Comparison of ENCODE assay signal across 20 mouse cellular contexts in genomic region chr17:71489703-71490461, GRCm38 (mm10). TPM values are rescaled to one million over a fixed set of nuclear protein-coding genes. Genes with fewer than 3 reads are reported as not detected.
DNase-seq lines count a peak whose midpoint lies in the region; ATAC-seq and TF ChIP-seq lines count a peak whose summit lies in the region.
"Had no signal": no experiment of that assay in that cellular context is flagged by ENCODE, and none has a peak within 500 bp of the region (broad histone marks: within the 10 kb centered on the region; RNA-seq: fewer than 3 reads in every experiment).

No protein-coding gene starts in this region.

- WGBS in lung, embryonic 16.5 days, result 78% methylated on average over 9 of the region's 9 CpGs
- WGBS in liver, embryonic 13.5 days (ENCODE audit: insufficient replicate concordance), result 49% methylated on average over 9 of the region's 9 CpGs
- WGBS in limb, embryonic 10.5 days, result 90% methylated on average over 9 of the region's 9 CpGs

- H3K9me3 ChIP-seq in lung, embryonic 16.5 days (ENCODE audit: control insufficient read depth, low read length), result no peaks in the 10 kb centered on the region
- H3K9me3 ChIP-seq in MEL (replicated peaks; ENCODE audit: insufficient read depth, low read length), result no peaks in the 10 kb centered on the region
- H3K9me3 ChIP-seq in liver, embryonic 13.5 days (replicated peaks), result no peaks in the 10 kb centered on the region
- H3K9me3 ChIP-seq in limb, embryonic 10.5 days (replicated peaks), result no peaks in the 10 kb centered on the region
- H3K9me3 ChIP-seq: limb, embryonic 13.5 days had no signal

- DNase-seq in lung, postnatal 10 days, result no peak
- peak; percentile 93 for DNase-seq in MEL (ENCODE audit: low read depth, low spot score)
- DNase-seq in liver, embryonic 13.5 days, result peak; percentile 33
- DNase-seq in monocyte, adult 2 months (ENCODE audit: low read depth in 1 of 2, low spot score in 2 of 2), result peak; percentile 67 to 82
- DNase-seq in limb, embryonic 10.5 days (ENCODE audit: low spot score), result no peak
- DNase-seq in cerebellum, adult 9-10 months, result no peak
- no peak for DNase-seq in cerebellum, adult 18-20 months
- DNase-seq: adrenal gland, adult 2 months; cerebellum, postnatal 14 days; gastrocnemius, postnatal 10 days; heart, postnatal 36 days; kidney, adult 8-10 months; thymus, adult 18-20 months had no signal

- no peak for TF ChIP-seq RAD21 in MEL (IDR thresholded peaks at IDR 0.05; ENCODE audit: low read depth, low read length)

- no peak overlapping the region for H3K9ac ChIP-seq in lung, embryonic 16.5 days (ENCODE audit: low read length)
- H3K9ac ChIP-seq in MEL (ENCODE audit: control insufficient read depth, low read depth, low read length, poor library complexity, severe bottlenecking), result peak overlapping the region; percentile 18
- no peak overlapping the region for H3K9ac ChIP-seq in liver, embryonic 13.5 days
- H3K9ac ChIP-seq: limb, embryonic 13.5 days had no signal

- no peak overlapping the region for H3K4me3 ChIP-seq in lung, embryonic 16.5 days (ENCODE audit: low read length)
- H3K4me3 ChIP-seq in MEL (ENCODE audit: control insufficient read depth in 1 of 2, insufficient read depth in 1 of 2, low read depth in 2 of 2, low read length in 2 of 2), result no peak overlapping the region
- no peak overlapping the region for H3K4me3 ChIP-seq in liver, embryonic 13.5 days (replicated peaks)
- H3K4me3 ChIP-seq in limb, embryonic 10.5 days, result no peak overlapping the region
- H3K4me3 ChIP-seq: left cerebral cortex, adult 2 months; limb, embryonic 13.5 days; myocyte had no signal

- TF ChIP-seq POLR2A in MEL (IDR thresholded peaks at IDR 0.05; ENCODE audit: control insufficient read depth in 1 of 2, insufficient read depth in 1 of 2, low read depth in 1 of 2, low read length in 2 of 2, poor library complexity in 1 of 2), result peak in 1 of 2 experiments; percentile 56; a peak in 1 of 4 replicates

- H3K4me1 ChIP-seq in lung, embryonic 16.5 days (replicated peaks; ENCODE audit: control insufficient read depth, insufficient read depth, low read length), result no peaks in the 10 kb centered on the region
- H3K4me1 ChIP-seq in MEL (ENCODE audit: control insufficient read depth in 1 of 2, insufficient read depth in 2 of 2, low read length in 2 of 2), result peaks cover 3 to 29% of the 10 kb centered on the region in 2 experiments; a peak in 3 of 4 replicates
- H3K4me1 ChIP-seq in liver, embryonic 13.5 days (replicated peaks), result peaks cover 54% of the 10 kb centered on the region
- H3K4me1 ChIP-seq in limb, embryonic 10.5 days, result peaks cover 17% of the 10 kb centered on the region

- peak overlapping the region; percentile 86; the same call in 1 of the 2 replicates for H3K27ac ChIP-seq in lung, embryonic 16.5 days (ENCODE audit: low read length)
- H3K27ac ChIP-seq in MEL (ENCODE audit: control insufficient read depth, low read depth, low read length), result peak overlapping the region; percentile 86
- H3K27ac ChIP-seq in liver, embryonic 13.5 days, result peak overlapping the region; percentile 83
- H3K27ac ChIP-seq in limb, embryonic 10.5 days, result no peak overlapping the region
- H3K27ac ChIP-seq: hindbrain, postnatal 0 days; left cerebral cortex, adult 2 months; limb, embryonic 13.5 days had no signal

- no peaks in the 10 kb centered on the region for H3K79me2 ChIP-seq in MEL (ENCODE audit: control insufficient read depth, insufficient read depth, low read length, poor library complexity)

- no peak for TF ChIP-seq CTCF in MEL (IDR thresholded peaks at IDR 0.05 in 2 of 3, conservative IDR thresholded peaks at IDR 0.05 in 1 of 3; ENCODE audit: control insufficient read depth in 1 of 3, insufficient read depth in 1 of 3, low read depth in 2 of 3, low read length in 3 of 3, poor library complexity in 1 of 3, severe bottlenecking in 1 of 3)

- ATAC-seq in lung, embryonic 16.5 days (ENCODE audit: low read depth), result no peak
- ATAC-seq in liver, embryonic 13.5 days (ENCODE audit: low read depth), result peak; percentile 58
- ATAC-seq: forebrain, embryonic 16.5 days; hindbrain, postnatal 0 days had no signal

- no peaks in the 10 kb centered on the region for H3K27me3 ChIP-seq in lung, embryonic 16.5 days (ENCODE audit: control insufficient read depth, insufficient read depth, low read depth, low read length)
- H3K27me3 ChIP-seq in MEL (ENCODE audit: control insufficient read depth in 1 of 2, insufficient read depth in 2 of 2, low read length in 2 of 2), result no peaks in the 10 kb centered on the region
- no peaks in the 10 kb centered on the region for H3K27me3 ChIP-seq in liver, embryonic 13.5 days
- no peaks in the 10 kb centered on the region for H3K27me3 ChIP-seq in limb, embryonic 10.5 days (ENCODE audit: low read depth, poor library complexity, severe bottlenecking)
- H3K27me3 ChIP-seq: limb, embryonic 13.5 days had no signal

- no peak overlapping the region for H3K4me2 ChIP-seq in lung, embryonic 16.5 days (ENCODE audit: low read depth, low read length)
- peak overlapping the region; percentile 6; the same call in 1 of the 2 replicates for H3K4me2 ChIP-seq in liver, embryonic 13.5 days
- H3K4me2 ChIP-seq: heart, embryonic 11.5 days; limb, embryonic 13.5 days had no signal

- TF ChIP-seq EP300 in MEL (IDR thresholded peaks at IDR 0.05; ENCODE audit: low read depth in 1 of 2, low read length in 2 of 2), result peak; percentile 38; a peak in 1 of 4 replicates

- H3K36me3 ChIP-seq in lung, embryonic 16.5 days (ENCODE audit: control insufficient read depth, insufficient read depth, low read length), result no peaks in the 10 kb centered on the region
- peaks cover 0 to 24% of the 10 kb centered on the region in 2 experiments; a peak in 2 of 4 replicates for H3K36me3 ChIP-seq in MEL (ENCODE audit: control insufficient read depth in 1 of 2, insufficient read depth in 2 of 2, low read length in 2 of 2)
- H3K36me3 ChIP-seq in liver, embryonic 13.5 days, result peaks cover 6% of the 10 kb centered on the region
- peaks cover 7% of the 10 kb centered on the region for H3K36me3 ChIP-seq in limb, embryonic 10.5 days

TF ChIP-seq in MEL, 35 proteins besides CTCF, POLR2A, EP300 and RAD21:
- peak; percentile 17; the same call in 1 of the 2 replicates for TF ChIP-seq MAX (IDR thresholded peaks at IDR 0.05; ENCODE audit: low read length)
- TF ChIP-seq MXI1 (IDR thresholded peaks at IDR 0.05; ENCODE audit: low read depth, low read length), result no peak; the same call in none of the 2 replicates
- peak; percentile 22; the same call in 1 of the 2 replicates for TF ChIP-seq SIN3A (IDR thresholded peaks at IDR 0.05; ENCODE audit: low read length)
- 0 out of 2 replicates have a peak, but pooled peaks have one; percentile 31 for TF ChIP-seq RCOR1 (IDR thresholded peaks at IDR 0.05; ENCODE audit: low read depth, low read length)
- peak; percentile 75; the same call in 1 of the 2 replicates for TF ChIP-seq TBP (IDR thresholded peaks at IDR 0.05; ENCODE audit: low read depth, low read length)
- no peak for TF ChIP-seq USF2 (IDR thresholded peaks at IDR 0.05; ENCODE audit: borderline replicate concordance in 1 of 2, insufficient read depth in 1 of 2, low read depth in 1 of 2, low read length in 2 of 2)
- peak; percentile 89 for TF ChIP-seq MYC (IDR thresholded peaks at IDR 0.05; ENCODE audit: low read depth, low read length)
- TF ChIP-seq TAL1 (IDR thresholded peaks at IDR 0.05; ENCODE audit: low read length), result peak; percentile 46
- peak; percentile 51; the same call in 1 of the 2 replicates for TF ChIP-seq HCFC1 (IDR thresholded peaks at IDR 0.05; ENCODE audit: low read depth, low read length)
- no peak for TF ChIP-seq NRF1 (IDR thresholded peaks at IDR 0.05; ENCODE audit: insufficient read depth, low read depth, low read length, poor library complexity, severe bottlenecking)
- TF ChIP-seq ZKSCAN1 (IDR thresholded peaks at IDR 0.05; ENCODE audit: low read depth, low read length), result peak; percentile 69; the same call in 1 of the 2 replicates
- TF ChIP-seq POLR2AphosphoS2 (IDR thresholded peaks at IDR 0.05; ENCODE audit: low read length), result no peak
- no peak for TF ChIP-seq NELFE (IDR thresholded peaks at IDR 0.05; ENCODE audit: low read depth, low read length)
- TF ChIP-seq JUND (IDR thresholded peaks at IDR 0.05; ENCODE audit: low read depth, low read length), result no peak
- TF ChIP-seq ETS1 (IDR thresholded peaks at IDR 0.05; ENCODE audit: low read depth, low read length), result peak; percentile 52; the same call in 1 of the 2 replicates
- peak; percentile 72 for TF ChIP-seq GATA1 (IDR thresholded peaks at IDR 0.05; ENCODE audit: low read depth, low read length)

RNA-seq across cellular contexts. Expression of gene Smchd1, which starts 14.7 kb away (rescaled TPM):
- polyA plus RNA-seq in lung, embryonic 16.5 days (2015; fragmentation: Nextera tagmentation; extraction: Ambion mirVana), result 56.1 and 58.6 TPM in 2 replicates
- total RNA-seq in MEL (2012; rRNA removed), result 45.7 and 50.9 TPM in 2 replicates
- polyA plus RNA-seq in MEL (2012; ENCODE audit: insufficient read depth in 1 of 2, insufficient read length in 2 of 2, low read depth in 1 of 2, low replicate concordance in 2 of 2, missing spikeins in 1 of 2), result 100 to 1,000 TPM in 1 of 2 experiments, 10 to 100 TPM in 1; 43.6 to 164 TPM
- 37.2 and 39.3 TPM in 2 replicates for polyA plus RNA-seq in liver, embryonic 13.5 days (2015; fragmentation: Nextera tagmentation; extraction: Ambion mirVana)
- polyA plus RNA-seq in limb, embryonic 10.5 days (2016; fragmentation: Nextera tagmentation; extraction: Ambion mirVana), result 73.6 and 82.6 TPM in 2 replicates

RNA-seq across cellular contexts. Expression of gene Gm4707, which starts 30.2 kb away (rescaled TPM):
- polyA plus RNA-seq in lung, embryonic 16.5 days (2015; fragmentation: Nextera tagmentation; extraction: Ambion mirVana), result 3.0 and 3.8 TPM in 2 replicates
- 1.0 and 1.1 TPM in 2 replicates for total RNA-seq in MEL (2012; rRNA removed)
- polyA plus RNA-seq in MEL (2012; ENCODE audit: insufficient read depth in 1 of 2, insufficient read length in 2 of 2, low read depth in 1 of 2, low replicate concordance in 2 of 2, missing spikeins in 1 of 2), result under 1 TPM in 1 of 2 experiments, not detected in 1; 0.26 TPM
- polyA plus RNA-seq in liver, embryonic 13.5 days (2015; fragmentation: Nextera tagmentation; extraction: Ambion mirVana), result 0.75 and 1.1 TPM in 2 replicates
- 5.1 and 6.9 TPM in 2 replicates for polyA plus RNA-seq in limb, embryonic 10.5 days (2016; fragmentation: Nextera tagmentation; extraction: Ambion mirVana)

RNA-seq across cellular contexts. Expression of gene Ndc80, which starts 36.8 kb away (rescaled TPM):
- polyA plus RNA-seq in lung, embryonic 16.5 days (2015; fragmentation: Nextera tagmentation; extraction: Ambion mirVana), result 55.1 and 59.5 TPM in 2 replicates
- total RNA-seq in MEL (2012; rRNA removed), result 26.0 and 28.0 TPM in 2 replicates
- polyA plus RNA-seq in MEL (2012; ENCODE audit: insufficient read depth in 1 of 2, insufficient read length in 2 of 2, low read depth in 1 of 2, low replicate concordance in 2 of 2, missing spikeins in 1 of 2), result 10 to 100 TPM in 1 of 2 experiments, not detected in 1; 28.3 TPM
- 36.0 and 45.5 TPM in 2 replicates for polyA plus RNA-seq in liver, embryonic 13.5 days (2015; fragmentation: Nextera tagmentation; extraction: Ambion mirVana)
- polyA plus RNA-seq in limb, embryonic 10.5 days (2016; fragmentation: Nextera tagmentation; extraction: Ambion mirVana), result 53.4 and 59.9 TPM in 2 replicates
- polyA plus RNA-seq: adrenal gland, adult 2 months had no signal

Comparison
In these comparisons a context has a peak if more than half of its experiments do, and no peak if none do; other contexts are left out.
1. DNase-seq: peak in MEL (single experiment), liver, embryonic 13.5 days (single experiment) and monocyte, adult 2 months (2 of 2); none in lung, postnatal 10 days (single experiment), limb, embryonic 10.5 days (single experiment), cerebellum, adult 9-10 months (single experiment) and cerebellum, adult 18-20 months (0 of 2).